15 mouse cellular contexts compared by ENCODE assay signal in genomic region chr16:23289424-23289823, GRCm38 (mm10).
"Had no signal": no experiment of that assay in that cellular context is flagged by ENCODE, and none has a peak within 500 bp of the region (broad histone marks: within the 10 kb centered on the region; RNA-seq: fewer than 3 reads in every experiment).

No protein-coding gene starts in this region.

- DNase-seq: lung, adult 18-20 months; lung, embryonic 14.5 days; lung, postnatal 10 days; midbrain, embryonic 14.5 days; right cerebral cortex, postnatal 25 days; right cerebral cortex, postnatal 4 days; spleen, adult 18-20 months; thymus, adult 18-20 months; thymus, postnatal 14 days; thymus, postnatal 36 days had no signal

- H3K9me3 ChIP-seq: midbrain, embryonic 10.5 days; midbrain, embryonic 12.5 days; neural tube, embryonic 12.5 days had no signal

- H3K4me1 ChIP-seq: midbrain, embryonic 10.5 days; midbrain, embryonic 12.5 days; neural tube, embryonic 12.5 days had no signal

- H3K27me3 ChIP-seq: midbrain, embryonic 12.5 days; neural tube, embryonic 12.5 days had no signal

- H3K4me3 ChIP-seq: midbrain, embryonic 10.5 days; midbrain, embryonic 12.5 days; myocyte; neural tube, embryonic 12.5 days had no signal

- H3K9ac ChIP-seq: lung, embryonic 14.5 days; midbrain, embryonic 12.5 days; neural tube, embryonic 12.5 days had no signal

- H3K4me2 ChIP-seq: lung, embryonic 14.5 days; midbrain, embryonic 12.5 days; neural tube, embryonic 12.5 days had no signal

- ATAC-seq: midbrain, embryonic 16.5 days had no signal

- H3K27ac ChIP-seq: midbrain, embryonic 10.5 days; midbrain, embryonic 12.5 days; neural tube, embryonic 12.5 days had no signal
